Mouse (Mus musculus): Measurements from ENCODE around the gene Uchl4.
"Not testable (repeated sequence)": the region's sequence is repeated elsewhere in the genome, so short reads cannot be mapped to it uniquely, and the experiment has no call there.

Uchl4 gene

DNA sequence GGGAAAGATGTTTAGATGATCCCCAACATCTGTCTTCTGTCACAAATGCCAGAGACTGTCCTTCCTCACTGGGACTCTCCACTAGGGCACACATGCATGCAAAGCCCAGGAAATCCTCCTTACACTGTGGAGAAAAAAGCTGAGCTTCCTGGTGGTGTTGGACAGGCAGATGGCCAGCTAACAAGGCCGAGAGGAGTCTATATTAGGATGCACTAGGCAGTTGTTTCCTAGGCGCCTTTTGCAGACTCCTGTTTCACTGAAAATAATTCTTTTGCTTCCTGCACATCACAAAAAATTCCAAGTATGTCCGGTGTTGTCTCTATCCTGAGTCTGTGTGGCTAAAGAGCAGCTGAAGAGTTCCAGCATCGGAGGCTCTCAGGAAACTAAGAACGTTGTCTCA lies 3.8 kb upstream of the Uchl4 start:
- no peak for DNase-seq (ENCODE audit: low read depth, low spot score)

DNA sequence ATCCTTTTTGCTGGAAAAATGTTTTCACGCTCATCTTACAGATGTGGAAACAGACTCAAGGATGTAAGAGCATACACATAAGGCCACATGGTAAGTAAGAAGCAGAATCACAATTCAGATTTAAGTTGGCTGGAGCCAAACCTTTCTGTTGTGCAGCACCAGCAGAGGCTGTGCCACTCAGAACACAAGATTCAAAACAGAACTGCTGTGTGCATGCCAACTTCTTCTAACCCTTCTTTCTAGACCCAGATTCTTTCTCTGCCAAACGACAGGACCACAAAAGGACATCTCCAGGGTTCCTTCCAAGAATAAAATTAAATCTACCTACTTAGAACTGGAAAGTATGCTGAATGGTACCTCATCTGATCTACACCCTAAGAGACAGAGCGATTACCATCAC lies 3.3 kb upstream of the Uchl4 start:
- DNase-seq (ENCODE audit: low read depth, low spot score), result no peak

DNA sequence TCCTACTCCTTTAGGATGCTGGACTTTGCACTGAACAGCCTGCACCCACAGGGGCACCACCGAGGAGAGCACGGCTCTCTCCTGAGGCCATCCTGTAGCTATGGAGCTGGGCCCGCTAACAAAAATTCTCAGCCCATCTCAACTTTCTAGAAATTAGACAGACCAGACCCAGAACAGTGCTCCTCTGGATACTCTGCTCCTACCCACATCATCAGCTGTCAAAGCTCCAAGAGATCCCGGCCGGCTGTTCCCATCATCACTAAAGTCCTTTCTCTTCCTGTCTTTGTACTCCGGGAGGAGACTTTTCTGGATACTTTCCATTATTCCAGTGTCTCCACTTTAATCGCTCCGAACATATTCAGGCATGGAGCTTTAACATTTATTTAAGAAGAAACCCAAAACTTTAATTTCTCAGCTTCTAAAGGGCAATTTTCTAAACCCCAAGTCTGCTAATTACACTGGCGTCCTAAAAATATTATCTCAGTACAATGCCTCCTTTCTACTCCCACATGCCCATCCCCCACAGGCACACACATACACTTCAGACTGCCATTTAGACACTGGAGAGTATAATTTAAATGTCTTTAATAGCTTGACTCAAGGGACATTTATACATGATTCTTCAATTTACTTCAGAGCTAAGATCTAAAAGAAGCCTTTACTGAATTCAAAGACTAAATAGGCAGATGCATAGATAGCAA lies 2.6 kb upstream of the Uchl4 start:
- no peak for DNase-seq (ENCODE audit: low read depth, low spot score)

DNA sequence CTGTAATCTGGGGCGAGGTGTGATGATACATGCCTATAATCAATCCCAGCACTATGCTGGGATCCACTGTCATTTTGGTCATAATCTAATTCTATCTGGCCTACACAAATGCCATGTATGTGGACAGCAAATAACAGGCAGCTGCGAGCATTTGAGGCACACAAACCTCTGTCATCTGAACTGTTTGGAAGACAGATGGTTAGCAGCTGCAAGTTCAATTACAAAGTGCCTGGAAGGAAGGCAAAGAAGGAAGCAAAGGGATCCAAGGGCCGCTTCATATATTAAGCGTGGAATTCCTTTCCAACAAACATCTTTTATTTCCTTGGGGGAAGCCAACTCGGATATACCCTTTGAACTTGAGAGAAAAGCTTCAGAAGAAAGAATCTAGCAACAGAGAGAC lies 1.3 kb upstream of the Uchl4 start:
- no peak for DNase-seq (ENCODE audit: low read depth, low spot score)

DNA sequence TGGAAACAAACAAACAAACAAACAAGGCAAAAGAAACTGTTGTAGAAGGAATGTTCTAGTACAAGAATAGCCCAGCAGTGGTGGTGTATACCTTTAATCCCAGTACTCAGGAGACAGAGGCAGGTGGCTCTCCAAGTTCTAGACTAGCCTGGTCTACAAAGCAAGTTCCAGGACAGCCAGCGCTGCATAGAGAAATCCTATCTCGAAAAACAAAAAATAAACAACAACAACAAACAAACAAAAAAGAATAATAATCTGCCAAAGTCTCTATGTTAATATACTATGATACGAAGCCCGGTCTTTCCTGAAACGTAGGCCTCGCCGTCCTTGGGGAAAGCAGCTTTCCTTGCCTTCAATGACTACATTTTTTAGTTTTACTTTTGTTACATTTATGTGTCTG lies 1.1 kb downstream of the Uchl4 start:
- DNase-seq (ENCODE audit: low read depth, low spot score), result no peak

DNA sequence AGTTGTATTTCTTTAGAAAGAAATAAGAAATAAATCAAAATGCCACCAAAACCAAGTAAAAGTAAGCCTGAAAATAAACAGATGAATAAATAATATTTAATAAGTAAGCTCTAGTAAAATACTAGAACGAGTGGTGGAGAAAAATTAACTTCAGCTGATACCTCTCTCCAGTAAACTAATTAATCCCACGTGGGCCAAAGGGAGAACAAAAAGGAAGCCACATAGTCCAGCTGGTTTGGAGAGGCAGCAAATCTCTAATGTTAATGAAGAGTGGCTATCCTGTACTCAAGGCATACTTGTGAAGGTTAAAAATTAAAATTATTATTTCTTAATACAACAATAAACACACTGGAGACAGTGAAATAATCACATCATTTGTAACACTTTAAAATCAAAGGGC lies 5.1 kb downstream of the Uchl4 start:
- DNase-seq (ENCODE audit: low read depth, low spot score), result no peak

DNA sequence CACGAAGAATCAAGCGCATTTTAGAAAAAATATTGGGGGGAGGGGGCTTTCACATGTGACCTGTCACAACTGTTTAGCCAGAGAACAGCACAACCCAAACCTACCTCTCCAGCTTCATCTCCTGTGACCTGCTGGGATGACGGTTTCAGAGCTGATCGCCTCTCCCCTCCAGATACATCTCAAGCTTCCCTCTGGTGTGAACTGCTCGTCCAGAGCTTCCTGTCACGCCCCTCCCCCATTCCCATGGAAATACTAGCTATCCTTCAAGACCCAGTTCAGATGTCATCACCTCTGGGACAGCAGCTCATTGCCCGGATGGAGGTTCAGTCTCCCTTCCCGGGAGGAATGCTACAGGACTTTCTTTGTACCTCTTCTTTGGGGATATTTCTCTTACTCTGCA lies 5.7 kb downstream of the Uchl4 start:
- no peak for DNase-seq (ENCODE audit: low read depth, low spot score)

DNA sequence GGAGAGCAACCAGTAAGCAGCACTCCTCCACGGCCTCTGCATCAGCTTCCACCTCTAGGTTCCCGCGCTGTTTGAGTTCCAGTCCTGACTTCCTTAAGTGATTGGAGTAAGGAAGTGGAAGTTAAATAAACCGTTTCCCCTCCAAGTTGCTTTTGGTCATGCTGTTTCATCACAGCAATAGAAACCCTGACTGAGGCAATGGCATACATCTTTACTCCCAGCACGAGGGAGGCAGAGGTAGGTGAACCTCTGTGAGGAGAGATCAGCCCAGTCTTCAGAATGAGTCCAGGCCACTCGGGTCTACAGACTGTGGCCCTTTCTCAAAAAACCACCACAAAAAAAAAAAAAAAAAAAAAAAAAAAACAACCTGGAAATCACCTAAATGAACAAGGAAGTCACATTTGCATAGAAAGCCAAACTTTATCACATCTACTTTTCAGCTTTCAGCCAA lies 7.4 kb downstream of the Uchl4 start:
- DNase-seq (ENCODE audit: low read depth, low spot score), result no peak

DNA sequence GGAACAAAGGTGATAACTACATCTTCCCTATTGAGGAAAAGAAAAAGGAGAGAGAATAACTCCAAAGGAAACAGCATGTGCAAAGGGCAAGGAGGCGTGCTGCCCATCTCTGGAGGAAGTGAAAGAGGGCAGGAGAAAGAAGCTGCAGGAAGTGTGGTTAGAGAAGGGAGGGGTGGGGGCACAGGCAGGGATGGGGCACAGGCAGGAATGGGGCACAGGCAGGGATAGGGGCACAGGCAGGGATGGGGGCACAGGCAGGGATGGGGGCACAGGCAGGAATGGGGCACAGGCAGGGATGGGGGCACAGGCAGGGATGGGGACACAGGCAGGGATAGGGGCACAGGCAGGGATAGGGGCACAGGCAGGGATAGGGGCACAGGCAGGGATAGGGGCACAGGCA lies 14.4 kb downstream of the Uchl4 start:
- DNase-seq (ENCODE audit: low read depth, low spot score), result no peak

DNA sequence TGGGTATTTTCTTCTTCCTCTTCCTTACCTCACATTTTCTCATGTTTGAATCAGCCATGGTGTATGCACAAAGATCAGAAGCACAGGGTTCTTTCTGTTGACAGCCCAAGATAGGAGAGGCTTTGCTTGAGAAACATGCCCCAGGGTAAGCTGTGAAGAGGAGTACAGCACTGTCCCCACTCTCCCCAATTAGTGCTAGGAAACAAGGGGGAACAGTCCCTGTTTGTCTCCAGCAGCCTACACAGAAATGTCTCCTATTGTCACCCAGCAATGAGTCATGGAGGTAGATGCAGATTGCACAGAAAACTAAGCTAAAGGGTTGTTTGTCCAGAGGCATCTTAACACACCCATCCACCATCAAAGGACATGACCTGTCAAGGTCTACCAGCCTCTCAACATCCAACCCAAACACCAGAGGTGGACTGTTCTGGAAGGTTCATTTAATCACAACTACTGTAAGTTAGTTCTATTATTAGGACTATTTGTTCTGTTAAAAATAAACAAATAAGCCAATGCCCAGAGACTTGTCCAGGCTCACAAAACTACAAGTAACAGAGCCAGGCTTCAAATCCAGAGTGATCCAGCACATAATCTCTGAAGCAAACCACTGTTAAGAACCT lies 15.2 kb downstream of the Uchl4 start:
- DNase-seq (ENCODE audit: low read depth, low spot score), result no peak

DNA sequence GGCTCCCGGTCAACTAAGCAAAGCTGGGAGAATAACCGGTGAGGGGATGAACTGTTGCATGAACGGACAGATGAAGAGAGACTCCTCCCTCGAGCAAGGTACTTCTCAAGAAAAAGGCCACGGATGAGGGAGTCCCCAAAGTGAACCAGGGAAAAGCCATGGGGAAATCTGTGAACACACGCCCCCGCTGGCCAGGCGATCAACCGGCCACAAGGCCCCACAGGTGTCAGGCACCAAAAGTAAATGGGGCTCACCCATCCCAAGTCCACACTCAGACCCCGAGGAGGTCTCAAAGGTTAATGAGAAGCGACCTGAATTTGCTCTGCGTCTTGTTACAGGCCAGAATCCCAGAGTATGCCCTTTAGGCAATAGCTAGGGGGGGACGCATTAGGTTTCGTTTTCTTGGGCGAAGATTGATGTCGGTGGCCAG lies 17.6 kb downstream of the Uchl4 start:
- peak; percentile 13 for DNase-seq (ENCODE audit: low read depth, low spot score)

DNA sequence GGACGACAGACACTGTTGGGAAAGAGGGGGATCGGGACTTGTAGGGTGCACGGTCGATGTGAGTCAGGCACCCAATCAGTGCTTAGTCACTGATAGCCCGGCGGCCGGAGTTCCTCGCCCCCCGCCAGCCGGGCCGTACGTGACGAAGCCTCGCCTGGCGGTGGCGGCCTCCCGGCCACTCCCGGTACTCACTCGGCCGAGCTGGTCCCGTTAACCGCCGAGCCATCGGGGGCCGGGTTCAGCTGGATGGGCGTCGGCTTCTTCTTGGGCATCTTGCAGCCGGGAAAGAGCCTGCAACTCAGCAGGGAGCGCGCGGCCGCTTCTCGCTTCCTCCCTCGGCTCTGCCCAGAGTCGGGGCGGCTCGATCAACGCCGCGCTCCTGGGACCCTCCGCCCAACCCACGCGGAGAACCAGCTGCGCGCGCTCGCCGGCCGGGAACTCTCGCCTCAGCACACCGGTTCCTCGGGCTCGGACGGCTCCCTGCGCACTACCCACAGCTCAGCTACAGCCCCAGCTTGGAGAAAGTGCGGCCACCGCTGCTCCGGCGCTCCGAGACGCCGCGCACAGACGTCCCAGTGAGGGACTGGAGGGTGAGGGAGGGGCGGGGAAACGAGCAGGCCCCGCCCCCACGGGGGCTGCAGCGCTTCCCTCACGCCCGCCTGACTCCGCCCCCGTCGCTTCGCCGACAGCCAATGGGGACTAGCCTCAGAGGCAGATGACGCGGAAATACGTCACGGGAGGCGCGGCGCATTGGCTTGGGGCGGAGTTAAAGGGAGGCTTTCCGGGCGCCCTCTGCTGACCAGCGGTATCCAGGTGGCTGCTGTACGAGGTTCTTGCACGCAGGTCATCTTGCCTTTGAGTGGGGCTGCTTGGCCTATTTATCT lies 18.3 kb downstream of the Uchl4 start, which contains the start of gene Map2k1:
Gene Map2k1 (minus strand): TSS at position 611 of the 884 bp plus-strand sequence.
- DNase-seq (ENCODE audit: low read depth, low spot score), result peak; percentile 99

DNA sequence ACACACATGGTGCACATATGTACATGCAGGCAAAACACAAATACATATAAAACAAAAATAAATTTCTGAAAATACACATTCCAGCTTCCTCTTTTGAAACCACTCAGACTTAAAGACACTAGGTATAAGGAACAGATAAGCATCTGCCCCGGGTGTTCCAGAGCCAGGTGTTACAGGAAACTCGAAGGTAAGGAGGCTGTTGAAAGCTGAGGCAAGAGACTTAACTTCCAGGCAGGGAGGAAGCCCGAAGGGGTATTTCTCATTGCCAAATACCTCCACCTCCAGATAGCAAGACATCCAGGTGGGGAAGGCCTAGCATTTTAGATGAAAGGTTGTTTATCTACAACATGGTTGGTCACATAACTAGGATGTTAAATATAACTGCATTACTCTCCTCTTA lies 20.4 kb downstream of the Uchl4 start:
- no peak for DNase-seq (ENCODE audit: low read depth, low spot score)

DNA sequence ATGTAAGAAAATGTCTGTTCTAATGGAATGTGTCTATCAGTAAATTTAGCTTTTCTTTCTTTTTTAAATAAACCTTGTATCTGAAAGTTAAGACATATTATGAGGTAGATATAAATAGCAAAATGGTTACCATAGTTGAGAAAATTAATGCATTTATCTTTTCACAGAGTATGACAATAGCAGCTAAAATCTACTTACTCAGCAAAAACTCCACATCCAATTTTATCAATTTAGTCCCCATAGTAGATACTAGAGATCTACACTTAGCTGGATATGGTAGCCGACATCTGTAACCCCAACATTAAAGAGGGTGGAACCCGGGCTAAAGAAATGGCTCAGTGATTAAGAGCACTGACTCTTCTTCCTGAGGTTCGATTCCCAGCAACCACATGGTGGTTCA lies 21.2 kb downstream of the Uchl4 start:
- DNase-seq (ENCODE audit: low read depth, low spot score), result no peak

DNA sequence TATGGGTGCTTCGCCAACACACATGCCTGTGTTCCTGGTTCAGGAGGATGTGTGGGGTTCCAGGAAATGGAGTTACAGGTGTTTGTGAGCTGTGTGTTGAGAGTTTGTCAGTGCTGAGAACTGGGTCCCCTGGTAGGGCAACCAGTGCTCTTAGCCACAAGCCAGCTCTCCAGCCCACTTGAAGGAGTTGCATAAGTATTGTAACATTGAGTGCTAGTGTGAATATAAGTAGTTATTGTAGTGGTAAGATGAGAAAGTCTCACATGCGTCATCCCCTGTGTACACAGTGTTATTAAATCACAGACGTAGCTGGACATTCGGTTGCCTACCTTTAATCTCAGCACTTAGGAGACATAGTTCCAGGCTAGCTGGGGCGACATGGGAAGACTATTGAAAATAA lies 24.9 kb downstream of the Uchl4 start:
- DNase-seq (ENCODE audit: low read depth, low spot score), result no peak

DNA sequence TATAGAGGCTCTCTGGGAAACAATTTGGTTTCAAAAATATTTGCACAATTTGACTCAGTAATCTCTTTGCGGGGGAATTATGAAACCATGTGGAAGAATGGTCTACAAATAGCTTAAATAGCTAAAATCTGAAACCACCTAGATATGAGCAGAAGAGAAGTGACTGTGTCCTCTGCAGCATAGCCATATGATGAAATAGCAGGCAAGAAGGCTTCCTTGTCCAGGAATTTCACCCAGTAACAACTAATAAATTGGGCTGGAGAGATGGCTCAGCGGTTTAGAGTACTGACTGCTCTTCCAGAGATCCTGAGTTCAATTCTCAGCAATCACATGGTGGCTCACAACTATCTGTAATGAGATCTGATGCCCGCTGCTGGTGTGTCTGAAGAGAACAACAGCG lies 26.0 kb downstream of the Uchl4 start:
- no peak for DNase-seq (ENCODE audit: low read depth, low spot score)

DNA sequence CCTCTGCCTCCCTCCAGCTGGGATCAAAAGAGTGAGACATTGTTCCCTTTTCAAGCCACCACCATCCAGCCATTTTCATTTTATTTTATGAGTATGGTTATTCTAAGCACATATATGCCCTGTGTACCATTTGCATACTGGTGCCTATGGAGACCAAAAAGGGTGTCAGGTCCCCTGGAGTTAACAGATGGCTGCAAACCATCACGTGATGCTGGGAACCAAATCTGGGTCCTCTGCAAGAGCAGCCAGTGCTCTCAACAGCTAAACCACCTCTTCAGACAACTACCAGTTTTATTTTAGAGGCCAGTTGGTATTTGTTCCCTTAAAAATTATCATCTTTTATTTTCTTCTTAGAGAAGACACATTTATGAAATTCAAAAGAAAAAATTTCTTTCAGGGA lies 29.8 kb downstream of the Uchl4 start:
- no peak for DNase-seq (ENCODE audit: low read depth, low spot score)

DNA sequence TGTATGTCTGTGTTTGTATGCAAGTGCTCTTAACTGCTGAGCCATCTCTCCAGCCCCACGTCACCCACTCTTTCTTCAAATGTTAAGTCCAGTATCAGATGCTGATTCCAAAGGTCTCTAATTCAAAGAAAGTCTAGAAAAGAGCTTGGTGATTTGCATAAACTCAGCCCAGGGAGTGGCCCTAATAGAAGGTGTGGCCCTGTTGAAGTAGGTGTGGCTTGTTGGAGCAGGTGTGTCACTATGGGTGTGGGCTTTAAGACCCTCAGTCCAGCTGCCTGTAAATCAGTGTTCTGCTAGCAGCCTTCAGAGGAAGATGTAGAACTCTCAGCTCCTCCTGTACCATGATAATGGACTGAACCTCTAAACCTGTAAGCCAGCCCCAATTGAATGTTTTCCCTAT lies 32.2 kb downstream of the Uchl4 start:
- no peak for DNase-seq (ENCODE audit: low read depth, low spot score)

DNA sequence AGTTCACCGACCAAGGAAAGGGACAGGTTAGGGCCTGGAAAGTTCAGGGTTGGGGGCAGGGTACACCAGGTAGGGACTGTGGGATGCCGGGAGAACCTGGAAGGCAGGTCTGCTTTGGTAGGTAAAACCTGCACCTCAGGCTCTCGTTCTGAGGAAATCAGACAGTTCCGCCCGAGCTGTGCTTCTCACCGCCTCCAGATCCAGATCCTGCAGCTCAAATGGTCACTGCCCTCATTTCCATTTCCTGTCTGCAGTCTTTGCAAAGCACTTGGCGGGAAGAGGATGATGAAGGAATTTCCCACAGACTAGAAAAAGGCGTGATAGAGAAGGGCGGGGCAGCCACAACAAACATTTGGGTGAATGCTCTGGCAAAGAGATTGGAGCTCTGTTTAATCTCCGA lies 33.2 kb downstream of the Uchl4 start:
- no peak for DNase-seq (ENCODE audit: low read depth, low spot score)

DNA sequence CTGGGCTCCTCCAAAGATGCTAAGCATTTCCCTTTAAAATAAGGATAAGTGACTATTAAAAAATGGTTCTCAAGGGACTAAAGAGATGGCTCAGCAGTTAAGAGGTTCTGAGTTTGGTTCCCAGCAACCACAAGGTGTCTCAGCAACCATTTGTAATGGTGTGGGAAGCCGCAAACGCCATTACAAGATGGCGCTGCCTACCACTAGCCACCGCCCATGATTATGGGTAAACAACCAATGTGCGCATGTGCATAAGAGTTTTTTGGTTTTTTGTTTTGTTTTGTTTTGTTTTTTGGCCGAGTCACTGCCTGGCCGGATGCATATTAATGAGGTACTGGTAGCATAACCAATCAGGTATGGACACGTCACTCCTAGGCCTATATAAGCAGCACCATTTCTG lies 33.8 kb downstream of the Uchl4 start:
- DNase-seq (ENCODE audit: low read depth, low spot score), result not testable (repeated sequence)

DNA sequence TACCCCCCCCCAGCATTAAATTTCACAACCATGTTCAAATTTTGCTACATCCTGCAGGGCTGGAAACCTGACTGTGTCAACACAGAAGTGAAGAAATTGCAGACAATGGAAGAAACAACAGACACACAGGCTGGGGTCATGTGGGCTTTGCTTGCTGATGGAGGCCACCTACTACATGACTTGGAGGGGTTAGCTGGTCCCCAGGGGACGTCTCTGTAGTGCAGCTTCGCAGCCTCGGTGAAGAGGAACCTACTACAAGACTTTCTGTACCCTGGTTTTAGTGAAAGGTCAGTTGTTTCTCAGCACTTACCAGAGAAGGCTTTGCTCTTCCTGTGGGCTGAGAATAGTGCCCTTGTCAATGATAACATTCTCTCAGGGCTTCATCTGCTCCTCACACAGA lies 36.2 kb downstream of the Uchl4 start:
- no peak for DNase-seq (ENCODE audit: low read depth, low spot score)

DNA sequence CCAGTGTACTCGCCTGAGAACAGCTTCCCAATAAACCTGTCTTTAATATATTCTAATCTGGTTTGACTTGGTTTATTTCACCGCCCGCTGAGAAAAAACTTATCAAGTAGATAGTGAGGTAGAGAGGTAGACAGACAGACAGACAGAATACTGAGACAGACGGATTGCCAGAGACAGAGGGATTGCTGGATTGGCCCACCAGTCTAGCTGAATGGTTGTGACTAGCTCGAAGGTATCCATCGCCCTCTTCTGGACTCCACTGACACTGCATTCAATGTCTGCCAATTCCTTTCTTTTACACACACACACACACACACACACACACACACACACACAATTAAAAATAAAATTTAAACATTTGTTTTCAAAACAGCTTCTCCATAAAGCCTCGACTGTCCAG lies 37.6 kb downstream of the Uchl4 start:
- no peak for DNase-seq (ENCODE audit: low read depth, low spot score)

DNA sequence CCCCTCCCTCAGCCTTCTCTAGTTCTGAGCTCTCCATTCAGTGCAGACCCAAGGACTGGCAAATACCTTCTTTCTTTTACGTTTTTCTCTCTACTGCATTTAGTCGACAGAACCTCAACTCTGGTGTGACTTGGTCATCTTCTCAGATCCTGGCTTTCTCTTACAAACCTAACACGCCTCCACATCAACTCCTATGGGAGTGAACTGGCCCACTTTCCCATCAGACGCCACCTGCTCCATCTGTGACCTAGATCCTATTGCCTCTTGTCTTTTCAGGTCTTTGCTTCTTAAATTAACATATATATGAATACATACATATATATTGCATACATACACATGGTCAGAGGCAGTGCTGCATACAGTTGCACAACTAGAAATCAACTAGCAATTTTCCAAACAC lies 38.8 kb downstream of the Uchl4 start:
- DNase-seq (ENCODE audit: low read depth, low spot score), result no peak
